Mouse (Mus musculus): ENCODE results near the gene Prrt4. TPM values are rescaled to one million over a fixed set of nuclear protein-coding genes. Genes with fewer than 3 reads are reported as not detected.

Gene Prrt4
- total and polyA plus RNA-seq, 2 experiments from 2014 or later, result 12.1 to 23.5 TPM

GRCm38 (mm10) chr6:29204932-29205614 is 25.7 kb upstream of the Prrt4 start:
- 56% methylated on average over 15 of the region's 15 CpGs for WGBS
- Histone ChIP-seq H3K27ac (ENCODE audit: low read depth, low read length) (no peak overlapping the region), H3K4me3 (ENCODE audit: low read depth, low read length) (no peak overlapping the region), H3K36me3 (ENCODE audit: insufficient read depth) (peaks cover 60% of the 10 kb centered on the region), H3K4me1 (ENCODE audit: insufficient read depth) (no peaks in the 10 kb centered on the region), H3K9ac (no peak overlapping the region), H3K9me3 (ENCODE audit: low read length) (no peaks in the 10 kb centered on the region), H3K27me3 (ENCODE audit: insufficient read depth, low read length) (no peaks in the 10 kb centered on the region), H3K4me2 (ENCODE audit: low read depth) (no peak overlapping the region)
- TF ChIP-seq CTCF (IDR thresholded peaks at IDR 0.05; ENCODE audit: low read depth), result peak; percentile 95
- ATAC-seq (peak; percentile 59; the same call in 1 of the 2 replicates), DNase-seq (peak; percentile 81)

- H3K4me1 ChIP-seq (ENCODE audit: insufficient read depth), result no peaks in the 10 kb centered on the region
- H3K9me3 ChIP-seq (ENCODE audit: low read length), result no peaks in the 10 kb centered on the region
- no peak for DNase-seq
- 96% methylated on average over 6 of the region's 6 CpGs for WGBS
- no peak overlapping the region for H3K4me2 ChIP-seq (ENCODE audit: low read depth)
- H3K9ac ChIP-seq, result no peak overlapping the region
- H3K4me3 ChIP-seq (ENCODE audit: low read depth, low read length), result no peak overlapping the region
- H3K27ac ChIP-seq (ENCODE audit: low read depth, low read length), result no peak overlapping the region
- TF ChIP-seq CTCF (IDR thresholded peaks at IDR 0.05; ENCODE audit: low read depth), result no peak
- no peak for ATAC-seq
- H3K27me3 ChIP-seq (ENCODE audit: insufficient read depth, low read length), result no peaks in the 10 kb centered on the region
- peaks cover 60% of the 10 kb centered on the region for H3K36me3 ChIP-seq (ENCODE audit: insufficient read depth)
Measured at GRCm38 (mm10) chr6:29203861-29204585, 24.6 kb upstream of the Prrt4 start.

- Histone ChIP-seq H3K27ac (ENCODE audit: low read depth, low read length) (no peak overlapping the region), H3K9me3 (ENCODE audit: low read length) (no peaks in the 10 kb centered on the region), H3K36me3 (ENCODE audit: insufficient read depth) (peaks cover 60% of the 10 kb centered on the region), H3K27me3 (ENCODE audit: insufficient read depth, low read length) (no peaks in the 10 kb centered on the region), H3K4me2 (ENCODE audit: low read depth) (no peak overlapping the region), H3K4me1 (ENCODE audit: insufficient read depth) (peaks cover 4% of the 10 kb centered on the region), H3K4me3 (ENCODE audit: low read depth, low read length) (no peak overlapping the region), H3K9ac (no peak overlapping the region)
- ATAC-seq (no peak), DNase-seq (no peak)
- WGBS, result 94% methylated on average over 13 of the region's 13 CpGs
- TF ChIP-seq CTCF (IDR thresholded peaks at IDR 0.05; ENCODE audit: low read depth), result no peak
Measured at GRCm38 (mm10) chr6:29203096-29203495, 23.7 kb upstream of the Prrt4 start.

- no peak overlapping the region for H3K9ac ChIP-seq
- no peaks in the 10 kb centered on the region for H3K27me3 ChIP-seq (ENCODE audit: insufficient read depth, low read length)
- H3K9me3 ChIP-seq (ENCODE audit: low read length), result no peaks in the 10 kb centered on the region
- H3K36me3 ChIP-seq (ENCODE audit: insufficient read depth), result peaks cover 56% of the 10 kb centered on the region
- ATAC-seq (no peak), DNase-seq (no peak)
- no peak overlapping the region for H3K27ac ChIP-seq (ENCODE audit: low read depth, low read length)
- TF ChIP-seq CTCF (IDR thresholded peaks at IDR 0.05; ENCODE audit: low read depth), result no peak
- peaks cover 8% of the 10 kb centered on the region for H3K4me1 ChIP-seq (ENCODE audit: insufficient read depth)
- WGBS, result 78% methylated on average over 8 of the region's 8 CpGs
- H3K4me2 ChIP-seq (ENCODE audit: low read depth), result no peak overlapping the region
- no peak overlapping the region for H3K4me3 ChIP-seq (ENCODE audit: low read depth, low read length)
Measured at GRCm38 (mm10) chr6:29201988-29202387, 22.6 kb upstream of the Prrt4 start.

GRCm38 (mm10) chr6:29201341-29201740 is 22.0 kb upstream of the Prrt4 start:
- no peak overlapping the region for H3K4me3 ChIP-seq (ENCODE audit: low read depth, low read length)
- H3K9me3 ChIP-seq (ENCODE audit: low read length), result no peaks in the 10 kb centered on the region
- no peak overlapping the region for H3K4me2 ChIP-seq (ENCODE audit: low read depth)
- no peak for TF ChIP-seq CTCF (IDR thresholded peaks at IDR 0.05; ENCODE audit: low read depth)
- DNase-seq, result no peak
- no peak overlapping the region for H3K9ac ChIP-seq
- WGBS, result 81% methylated on average over 5 of the region's 5 CpGs
- H3K4me1 ChIP-seq (ENCODE audit: insufficient read depth), result peaks cover 8% of the 10 kb centered on the region
- H3K27ac ChIP-seq (ENCODE audit: low read depth, low read length), result no peak overlapping the region
- peaks cover 52% of the 10 kb centered on the region for H3K36me3 ChIP-seq (ENCODE audit: insufficient read depth)
- no peak for ATAC-seq
- H3K27me3 ChIP-seq (ENCODE audit: insufficient read depth, low read length), result no peaks in the 10 kb centered on the region

GRCm38 (mm10) chr6:29200496-29200895 is 21.1 kb upstream of the Prrt4 start:
- no peak overlapping the region for H3K4me3 ChIP-seq (ENCODE audit: low read depth, low read length)
- 62% methylated on average over 3 of the region's 3 CpGs for WGBS
- no peaks in the 10 kb centered on the region for H3K27me3 ChIP-seq (ENCODE audit: insufficient read depth, low read length)
- no peak overlapping the region for H3K4me2 ChIP-seq (ENCODE audit: low read depth)
- H3K36me3 ChIP-seq (ENCODE audit: insufficient read depth), result peaks cover 45% of the 10 kb centered on the region
- H3K4me1 ChIP-seq (ENCODE audit: insufficient read depth), result peaks cover 8% of the 10 kb centered on the region
- TF ChIP-seq CTCF (IDR thresholded peaks at IDR 0.05; ENCODE audit: low read depth), result no peak
- H3K9me3 ChIP-seq (ENCODE audit: low read length), result no peaks in the 10 kb centered on the region
- no peak for ATAC-seq
- no peak for DNase-seq
- no peak overlapping the region for H3K9ac ChIP-seq
- H3K27ac ChIP-seq (ENCODE audit: low read depth, low read length), result no peak overlapping the region

- Histone ChIP-seq H3K9ac (no peak overlapping the region), H3K27ac (ENCODE audit: low read depth, low read length) (no peak overlapping the region), H3K9me3 (ENCODE audit: low read length) (no peaks in the 10 kb centered on the region), H3K27me3 (ENCODE audit: insufficient read depth, low read length) (no peaks in the 10 kb centered on the region), H3K36me3 (ENCODE audit: insufficient read depth) (peaks cover 35% of the 10 kb centered on the region), H3K4me1 (ENCODE audit: insufficient read depth) (peaks cover 8% of the 10 kb centered on the region), H3K4me2 (ENCODE audit: low read depth) (peak overlapping the region; percentile 45), H3K4me3 (ENCODE audit: low read depth, low read length) (peak overlapping the region; percentile 23; the same call in 1 of the 2 replicates)
- no peak for TF ChIP-seq CTCF (IDR thresholded peaks at IDR 0.05; ENCODE audit: low read depth)
- no peak for ATAC-seq
- no peak for DNase-seq
- WGBS, result 44% methylated on average over 8 of the region's 8 CpGs
Measured at GRCm38 (mm10) chr6:29199223-29199855, 20.0 kb upstream of the Prrt4 start.
